Mouse (Mus musculus): Measurements from ENCODE around the gene U2af2.

Gene U2af2

DNA sequence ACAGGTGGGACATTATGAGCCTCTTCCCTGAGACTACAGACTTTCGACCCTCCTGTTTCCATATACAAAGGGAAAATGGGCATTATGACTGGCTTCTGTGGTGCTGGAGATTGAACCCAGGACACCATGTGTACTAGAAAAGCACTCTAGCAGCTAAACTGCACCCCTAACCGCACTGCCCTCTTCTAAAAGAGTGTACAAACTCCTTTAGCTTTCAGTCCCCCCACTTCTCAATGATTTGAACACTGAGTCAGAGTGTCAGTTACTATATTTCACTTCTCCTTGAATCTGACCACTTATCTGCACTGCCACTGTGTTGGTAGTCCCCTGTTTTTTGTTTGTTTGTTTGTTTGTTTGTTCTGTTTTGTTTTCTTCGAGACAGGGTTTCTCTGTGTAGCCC, 28.1 kb upstream of the U2af2 start, which contains the start of gene 4632433K11Rik:
TSS of gene 4632433K11Rik (plus strand) at position 301 of the 400 bp plus-strand sequence.
- in situ Hi-C loops (cut with MboI; ENCODE audit: low pct_unique_long_range_greater_than_20kb in 1 of 2, low sequenced_read_pairs in 2 of 2, unreplicated experiment in 1 of 2): no loop called here

GRCm38 (mm10) chr7:5035628-5036027, 26.3 kb upstream of the U2af2 start:
- in situ Hi-C loops (cut with MboI; ENCODE audit: low pct_unique_long_range_greater_than_20kb in 1 of 2, low sequenced_read_pairs in 2 of 2, unreplicated experiment in 1 of 2): no loop called here

DNA sequence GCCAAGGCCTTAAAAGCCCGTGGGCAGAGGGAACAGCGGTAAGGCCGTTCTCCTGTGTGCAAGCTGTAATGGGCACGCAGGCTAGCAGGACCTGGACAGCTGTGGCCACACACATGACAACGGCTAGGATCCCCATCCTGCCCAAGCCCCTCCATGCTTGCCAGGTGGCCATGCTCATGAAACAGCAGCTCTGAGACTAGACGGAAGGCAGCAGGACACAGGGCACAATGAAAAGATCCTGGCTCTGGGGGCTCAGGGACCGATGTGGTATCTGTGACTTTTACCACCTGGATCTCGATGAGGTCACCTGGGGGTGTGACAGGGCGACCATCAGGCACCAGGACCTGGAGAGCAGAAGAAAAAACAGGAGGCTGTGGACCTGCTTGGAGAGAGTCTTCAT, 25.8 kb upstream of the U2af2 start:
- in situ Hi-C loops (cut with MboI; ENCODE audit: low pct_unique_long_range_greater_than_20kb in 1 of 2, low sequenced_read_pairs in 2 of 2, unreplicated experiment in 1 of 2): no loop called here

- in situ Hi-C loops (cut with MboI; ENCODE audit: low pct_unique_long_range_greater_than_20kb in 1 of 2, low sequenced_read_pairs in 2 of 2, unreplicated experiment in 1 of 2): no loop called here
Measured at GRCm38 (mm10) chr7:5037026-5037425, 24.9 kb upstream of the U2af2 start.

GRCm38 (mm10) chr7:5037467-5037866, 24.5 kb upstream of the U2af2 start:
- in situ Hi-C loops (cut with MboI; ENCODE audit: low pct_unique_long_range_greater_than_20kb in 1 of 2, low sequenced_read_pairs in 2 of 2, unreplicated experiment in 1 of 2): no loop called here

DNA sequence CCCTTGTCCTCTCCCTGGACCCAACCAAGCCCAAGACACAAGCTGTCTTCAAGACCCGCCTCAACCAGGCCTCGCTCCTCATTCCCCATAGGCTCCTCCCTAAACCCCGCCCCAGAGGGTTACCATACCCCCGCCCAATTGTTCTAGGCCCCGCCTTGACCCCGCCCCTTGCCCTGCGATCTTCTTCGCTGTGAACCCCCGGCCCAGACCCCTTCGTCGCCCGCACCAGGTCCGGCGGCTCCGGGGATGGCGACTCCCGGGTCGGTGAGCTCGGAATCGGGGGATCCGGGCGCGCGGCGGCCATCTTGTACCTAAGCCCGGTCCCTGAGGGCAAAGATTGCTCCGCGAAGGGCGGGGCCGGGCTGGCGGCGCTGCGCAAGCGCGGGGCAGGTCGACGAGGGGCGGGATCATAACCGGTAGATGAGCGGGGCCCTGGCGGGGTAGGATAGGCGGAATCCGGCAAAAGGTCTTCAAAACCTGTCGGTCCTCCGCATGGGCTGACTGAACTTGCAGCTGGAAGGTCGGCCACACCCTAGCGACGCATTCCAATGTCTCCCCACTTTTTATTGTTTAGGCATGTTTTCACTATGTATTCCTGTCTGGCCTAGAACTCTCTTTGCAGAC, 23.7 kb upstream of the U2af2 start, which contains the start of gene Zfp784:
TSS of gene Zfp784 (minus strand) at position 338 of the 624 bp plus-strand sequence.
- in situ Hi-C loops (cut with MboI; ENCODE audit: low pct_unique_long_range_greater_than_20kb in 1 of 2, low sequenced_read_pairs in 2 of 2, unreplicated experiment in 1 of 2): no loop called here

DNA sequence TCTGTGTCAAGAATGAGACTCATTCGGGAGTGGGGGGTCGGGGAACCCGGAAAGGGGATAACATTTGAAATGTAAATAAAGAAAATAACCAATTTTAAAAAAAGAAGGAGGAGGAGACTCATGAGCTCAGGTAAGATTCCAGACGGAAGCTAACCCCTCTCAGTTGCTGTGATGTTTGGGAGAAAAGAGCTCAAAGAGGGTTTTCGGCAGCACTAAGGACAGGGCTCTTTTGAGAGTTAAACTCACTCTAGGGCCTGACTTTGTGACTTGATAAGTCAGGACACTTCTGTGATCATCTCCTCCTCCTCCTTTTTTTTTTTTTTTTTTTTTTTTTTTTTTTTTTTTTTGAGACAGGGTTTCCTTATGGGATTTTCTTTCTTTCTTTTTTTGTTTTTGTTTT, 23.0 kb upstream of the U2af2 start:
- in situ Hi-C loops (cut with MboI; ENCODE audit: low pct_unique_long_range_greater_than_20kb in 1 of 2, low sequenced_read_pairs in 2 of 2, unreplicated experiment in 1 of 2): no loop called here

DNA sequence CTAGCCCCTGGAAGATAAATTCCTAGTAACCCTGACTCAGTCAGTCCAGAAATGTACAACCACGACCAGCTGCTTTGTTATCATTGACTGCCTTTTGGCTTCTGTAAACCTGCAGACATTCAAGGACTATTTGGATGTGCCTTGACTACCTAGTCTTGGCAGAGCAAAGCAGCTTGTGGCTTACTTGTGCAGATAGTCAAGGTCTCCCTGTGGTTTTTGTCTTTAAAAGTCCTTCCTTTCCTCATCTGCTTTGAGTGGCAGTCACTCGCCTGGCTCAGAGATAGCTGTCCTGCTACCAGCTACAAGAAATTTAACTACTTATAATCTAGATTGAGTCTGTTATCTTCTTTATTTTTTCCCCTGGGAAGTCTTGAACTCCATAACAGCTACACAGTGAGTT, 17.0 kb upstream of the U2af2 start:
- in situ Hi-C loops (cut with MboI; ENCODE audit: low pct_unique_long_range_greater_than_20kb in 1 of 2, low sequenced_read_pairs in 2 of 2, unreplicated experiment in 1 of 2): loop anchor here in 1 of 2 experiments (5.0 kb wide), 1 partner anchor 103 kb away; no protein-coding TSS in a partner anchor

DNA sequence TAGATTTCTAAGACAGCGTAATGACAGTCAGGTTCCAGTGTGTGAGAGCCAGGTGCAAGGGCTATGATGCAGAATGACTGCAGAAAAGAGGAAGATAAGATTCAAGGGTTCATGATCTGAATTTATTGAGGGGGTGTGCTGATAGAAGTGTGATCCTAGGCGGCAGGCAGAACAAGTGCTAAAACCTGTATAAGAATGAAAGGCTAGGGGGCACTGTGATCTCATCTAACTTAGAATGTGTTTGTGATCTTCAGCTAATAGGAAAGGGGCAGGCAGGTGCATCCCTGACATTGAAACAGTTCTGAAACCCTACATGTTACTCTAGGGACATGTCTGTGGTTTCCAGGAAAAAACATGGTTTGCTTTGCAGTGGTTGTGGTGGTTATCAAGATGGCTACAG, 15.8 kb upstream of the U2af2 start:
- in situ Hi-C loops (cut with MboI; ENCODE audit: low pct_unique_long_range_greater_than_20kb in 1 of 2, low sequenced_read_pairs in 2 of 2, unreplicated experiment in 1 of 2): loop anchor here in 1 of 2 experiments (5.0 kb wide), 1 partner anchor 104 kb away; no protein-coding TSS in a partner anchor

DNA sequence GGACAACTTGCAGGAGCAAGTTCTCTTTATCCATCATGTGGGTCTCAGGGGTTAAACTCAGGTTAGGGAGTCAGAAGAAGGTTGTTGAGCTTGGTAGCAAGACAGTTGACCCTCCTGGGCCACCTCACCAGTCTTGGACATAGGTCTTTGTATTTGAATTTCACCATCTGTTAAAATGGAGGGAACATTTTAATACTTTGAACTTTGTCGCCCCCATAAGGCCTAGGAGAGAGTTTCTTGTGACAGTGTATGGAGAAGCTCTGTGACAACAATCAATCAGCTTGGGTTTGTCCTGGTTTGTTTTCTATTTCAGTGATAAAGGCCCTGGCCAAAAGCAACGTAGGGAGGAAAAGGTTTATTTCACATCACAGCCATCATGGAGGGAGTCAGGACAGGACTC, 14.6 kb upstream of the U2af2 start:
- in situ Hi-C loops (cut with MboI; ENCODE audit: low pct_unique_long_range_greater_than_20kb in 1 of 2, low sequenced_read_pairs in 2 of 2, unreplicated experiment in 1 of 2): loop anchor here in 1 of 2 experiments (5.0 kb wide), 1 partner anchor 105 kb away; no protein-coding TSS in a partner anchor

GRCm38 (mm10) chr7:5051193-5052192, 10.4 kb upstream of the U2af2 start, which contains the start of gene Zfp580:
Gene Zfp580, plus strand, starts transcription at chr7:5051538.
- in situ Hi-C loops (cut with MboI; ENCODE audit: low pct_unique_long_range_greater_than_20kb in 1 of 2, low sequenced_read_pairs in 2 of 2, unreplicated experiment in 1 of 2): no loop called here

DNA sequence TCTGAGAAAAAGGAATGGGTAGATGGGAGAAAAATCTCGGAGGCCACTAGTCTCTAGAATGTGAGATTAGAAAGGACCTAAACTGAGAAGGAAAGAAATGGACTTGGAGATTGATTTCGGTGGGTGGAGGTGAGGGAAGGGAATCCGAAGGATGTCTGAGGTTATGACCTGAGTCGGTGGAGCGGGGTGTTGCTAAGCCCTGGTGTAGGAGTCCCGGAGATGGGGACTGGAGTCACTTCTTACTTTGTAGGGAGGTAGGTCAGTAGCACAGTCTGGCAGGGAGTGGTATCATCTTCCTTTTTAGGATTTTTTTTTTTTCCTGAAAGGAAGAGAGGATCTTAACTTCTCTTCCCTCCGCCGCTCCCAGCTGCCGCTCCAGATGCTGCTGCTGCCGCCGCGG, 9.5 kb upstream of the U2af2 start:
- in situ Hi-C loops (cut with MboI; ENCODE audit: low pct_unique_long_range_greater_than_20kb in 1 of 2, low sequenced_read_pairs in 2 of 2, unreplicated experiment in 1 of 2): no loop called here

DNA sequence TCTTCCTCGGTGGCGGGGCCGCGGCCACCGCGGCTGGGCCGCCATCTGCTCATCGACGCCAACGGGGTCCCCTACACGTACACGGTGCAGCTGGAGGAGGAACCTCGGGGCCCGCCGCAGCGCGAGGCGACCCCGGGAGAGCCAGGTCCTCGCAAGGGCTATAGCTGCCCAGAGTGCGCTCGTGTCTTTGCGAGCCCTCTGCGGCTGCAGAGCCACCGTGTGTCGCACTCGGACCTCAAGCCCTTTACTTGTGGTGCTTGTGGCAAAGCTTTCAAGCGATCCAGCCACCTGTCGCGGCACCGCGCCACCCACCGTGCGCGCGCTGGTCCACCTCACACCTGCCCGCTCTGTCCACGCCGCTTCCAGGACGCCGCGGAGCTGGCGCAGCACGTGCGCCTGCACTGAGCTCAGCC, 9.0 kb upstream of the U2af2 start:
- in situ Hi-C loops (cut with MboI; ENCODE audit: low pct_unique_long_range_greater_than_20kb in 1 of 2, low sequenced_read_pairs in 2 of 2, unreplicated experiment in 1 of 2): no loop called here

DNA sequence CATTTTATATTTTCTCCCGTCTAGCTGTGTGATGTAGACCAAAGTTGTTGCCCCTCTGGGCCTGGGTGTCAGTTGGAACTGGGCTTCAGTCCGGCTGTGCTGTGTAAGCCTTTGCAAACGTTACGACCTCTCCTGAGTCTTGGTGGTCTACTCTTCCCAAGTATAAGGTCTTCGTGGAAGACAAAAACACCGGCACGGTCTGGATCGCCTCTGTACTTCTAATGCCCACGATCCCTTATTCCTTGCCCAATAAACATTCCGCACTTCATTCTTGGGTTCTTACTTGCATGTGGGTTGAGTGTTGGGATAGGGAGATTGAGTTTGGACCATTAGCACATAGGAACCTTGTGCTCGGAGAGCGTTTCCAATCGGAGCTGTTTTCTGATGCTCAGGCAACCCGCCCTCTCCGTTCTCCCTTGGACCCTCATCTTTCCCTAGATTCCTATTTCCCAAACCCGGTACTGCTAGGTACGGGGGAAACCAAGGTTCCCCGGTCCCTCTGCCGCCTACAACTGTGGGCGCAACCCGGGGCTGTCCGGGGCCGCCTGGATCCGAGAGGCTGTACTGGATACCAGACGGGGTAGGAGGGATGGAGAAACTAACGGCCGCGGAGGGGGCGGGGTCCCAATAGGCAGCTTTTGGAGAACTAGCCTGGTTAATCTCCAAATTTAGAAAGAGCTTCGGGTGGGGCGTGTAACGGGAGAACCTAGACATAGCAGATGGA, 8.3 kb upstream of the U2af2 start:
- in situ Hi-C loops (cut with MboI; ENCODE audit: low pct_unique_long_range_greater_than_20kb in 1 of 2, low sequenced_read_pairs in 2 of 2, unreplicated experiment in 1 of 2): no loop called here

GRCm38 (mm10) chr7:5056651-5057263, 5.2 kb upstream of the U2af2 start:
- in situ Hi-C loops (cut with MboI; ENCODE audit: low pct_unique_long_range_greater_than_20kb in 1 of 2, low sequenced_read_pairs in 2 of 2, unreplicated experiment in 1 of 2): no loop called here

- in situ Hi-C loops (cut with MboI; ENCODE audit: low pct_unique_long_range_greater_than_20kb in 1 of 2, low sequenced_read_pairs in 2 of 2, unreplicated experiment in 1 of 2): no loop called here
Measured at GRCm38 (mm10) chr7:5057381-5057780, 4.6 kb upstream of the U2af2 start.

DNA sequence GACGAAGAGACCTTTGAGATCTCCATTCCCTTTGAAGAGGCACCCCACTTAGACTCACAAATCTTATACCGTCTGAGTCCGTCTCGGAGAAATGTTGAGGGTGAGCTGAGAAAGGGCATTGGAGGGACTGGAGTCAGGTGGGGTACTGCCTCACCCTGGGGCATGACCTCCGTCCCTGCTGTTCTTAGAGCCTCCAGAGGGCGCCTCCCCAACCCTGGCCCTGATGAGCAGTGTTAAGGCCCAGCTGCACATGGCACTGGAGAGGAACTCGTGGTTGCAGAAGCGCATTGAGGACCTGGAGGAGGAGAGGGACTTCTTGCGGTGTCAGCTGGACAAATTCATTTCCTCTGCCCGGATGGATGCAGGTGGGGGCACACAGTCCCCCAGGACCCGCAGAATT, 4.1 kb upstream of the U2af2 start:
- in situ Hi-C loops (cut with MboI; ENCODE audit: low pct_unique_long_range_greater_than_20kb in 1 of 2, low sequenced_read_pairs in 2 of 2, unreplicated experiment in 1 of 2): no loop called here

DNA sequence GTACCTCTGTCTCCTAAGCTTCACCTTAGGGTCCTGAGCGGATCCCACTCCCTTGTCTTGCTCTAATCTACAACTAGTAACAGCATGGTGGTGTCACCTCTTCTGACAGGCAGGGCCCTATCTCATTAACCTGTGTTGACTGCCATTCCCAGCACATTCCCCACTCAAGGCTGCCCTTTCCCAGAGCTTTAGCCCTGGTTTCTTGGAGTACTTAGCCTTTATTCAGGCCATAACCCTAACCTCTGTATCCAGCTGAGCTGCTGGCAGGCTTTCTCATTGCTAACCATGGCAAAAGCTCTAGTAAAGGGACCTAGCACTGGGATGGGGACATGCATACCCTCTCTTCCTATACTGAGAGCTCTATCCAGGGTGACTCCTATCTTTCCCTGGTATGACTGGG, 3.3 kb upstream of the U2af2 start:
- in situ Hi-C loops (cut with MboI; ENCODE audit: low pct_unique_long_range_greater_than_20kb in 1 of 2, low sequenced_read_pairs in 2 of 2, unreplicated experiment in 1 of 2): no loop called here
